Mouse (Mus musculus) right cerebral cortex, postnatal 10 days (tissue): ENCODE data around the gene Scnn1a.
A peak's percentile ranks its signal among the peaks of the same experiment; 100 is the strongest.

Experiments
- DNase-seq, 2 experiments: peaks; one replicate each; pipeline ENCODE4 v3.0.0; 2021; ENCODE audit warnings: low spot score in 2 of 2

Scnn1a gene

GRCm38 (mm10) chr6:125361467-125362291 lies 41.2 kb downstream of the Scnn1a start:
- peak; percentile 75 to 78 for DNase-seq

GRCm38 (mm10) chr6:125363021-125363420 lies 42.6 kb downstream of the Scnn1a start:
- no peak for DNase-seq

GRCm38 (mm10) chr6:125363451-125364242 lies 43.2 kb downstream of the Scnn1a start:
- no peak for DNase-seq

- no peak for DNase-seq
Measured at GRCm38 (mm10) chr6:125364448-125364847, 44.0 kb downstream of the Scnn1a start.

- no peak for DNase-seq
Measured at GRCm38 (mm10) chr6:125365522-125365921, 45.1 kb downstream of the Scnn1a start.

- DNase-seq: no peak
Measured at GRCm38 (mm10) chr6:125366133-125366532, 45.7 kb downstream of the Scnn1a start.

GRCm38 (mm10) chr6:125367758-125368371 lies 47.4 kb downstream of the Scnn1a start:
- DNase-seq: no peak

GRCm38 (mm10) chr6:125377042-125377441 lies 56.6 kb downstream of the Scnn1a start:
- DNase-seq: no peak

GRCm38 (mm10) chr6:125377582-125378451 lies 57.4 kb downstream of the Scnn1a start:
- no peak for DNase-seq

- DNase-seq: no peak
Measured at GRCm38 (mm10) chr6:125378621-125379020, 58.2 kb downstream of the Scnn1a start.

GRCm38 (mm10) chr6:125379781-125380180 lies 59.3 kb downstream of the Scnn1a start:
- no peak for DNase-seq

- DNase-seq: no peak
Measured at GRCm38 (mm10) chr6:125380372-125381360, 60.2 kb downstream of the Scnn1a start, which contains the start of gene Plekhg6. Gene Plekhg6 (minus strand): TSS chr6:125380793.

- no peak for DNase-seq
Measured at GRCm38 (mm10) chr6:125382024-125382423, 61.6 kb downstream of the Scnn1a start.

GRCm38 (mm10) chr6:125385066-125385974 lies 64.9 kb downstream of the Scnn1a start:
- peak in 1 of 2 experiments; percentile 42 for DNase-seq

GRCm38 (mm10) chr6:125386080-125386479 lies 65.6 kb downstream of the Scnn1a start:
- no peak for DNase-seq

GRCm38 (mm10) chr6:125389853-125390252 lies 69.4 kb downstream of the Scnn1a start:
- DNase-seq: no peak
